8 mouse cellular contexts compared by ENCODE assay signal in genomic region chr5:142812976-142813721, GRCm38 (mm10). TPM values are rescaled to one million over a fixed set of nuclear protein-coding genes. Genes with fewer than 3 reads are reported as not detected.
A peak's percentile ranks its signal among the peaks of the same experiment; 100 is the strongest.
DNase-seq lines count a peak whose midpoint lies in the region; ATAC-seq lines count a peak whose summit lies in the region.

No protein-coding gene starts in this region.

- H3K27me3 ChIP-seq in embryonic facial prominence, embryonic 14.5 days (replicated peaks; ENCODE audit: control insufficient read depth, insufficient read depth, low read length), result no peaks in the 10 kb centered on the region
- H3K27me3 ChIP-seq in heart, embryonic 15.5 days, result no peaks in the 10 kb centered on the region

- peak overlapping the region; percentile 100 for H3K27ac ChIP-seq in embryonic facial prominence, embryonic 14.5 days (replicated peaks; ENCODE audit: low read depth, low read length)
- H3K27ac ChIP-seq in heart, embryonic 15.5 days, result peak overlapping the region; percentile 99

- peak overlapping the region; percentile 98 for H3K4me3 ChIP-seq in embryonic facial prominence, embryonic 14.5 days (ENCODE audit: low read depth, low read length)
- H3K4me3 ChIP-seq in heart, embryonic 15.5 days, result peak overlapping the region; percentile 95

- peaks cover 56% of the 10 kb centered on the region for H3K36me3 ChIP-seq in embryonic facial prominence, embryonic 14.5 days (ENCODE audit: control insufficient read depth, insufficient read depth, low read length)
- H3K36me3 ChIP-seq in heart, embryonic 15.5 days, result 0 out of 2 replicates have a peak, but pooled peaks cover 1% of the 10 kb centered on the region

- ATAC-seq in embryonic facial prominence, embryonic 14.5 days (ENCODE audit: low read depth), result no peak
- ATAC-seq in heart, embryonic 15.5 days (replicated peaks; ENCODE audit: insufficient number of reproducible peaks, insufficient read depth, low FRiP score, low read depth), result no peak

- DNase-seq in urinary bladder, postnatal 14 days (ENCODE audit: low spot score), result peak; percentile 37
- DNase-seq in urinary bladder, postnatal 10 days (ENCODE audit: low spot score), result no peak
- DNase-seq in embryonic facial prominence, embryonic 14.5 days (ENCODE audit: low spot score), result no peak
- DNase-seq in kidney, postnatal 14 days, result peak; percentile 64
- peak; percentile 54 to 79 for DNase-seq in lung, postnatal 4 days
- no peak for DNase-seq in thymus, postnatal 14 days
- DNase-seq in thymus, postnatal 36 days, result no peak

- H3K4me2 ChIP-seq in embryonic facial prominence, embryonic 14.5 days (ENCODE audit: low read depth, low read length), result peak overlapping the region; percentile 99
- peak overlapping the region; percentile 89 for H3K4me2 ChIP-seq in heart, embryonic 15.5 days

- H3K4me1 ChIP-seq in embryonic facial prominence, embryonic 14.5 days (ENCODE audit: control insufficient read depth, insufficient read depth, low read length), result peaks cover 36% of the 10 kb centered on the region
- peaks cover 36% of the 10 kb centered on the region for H3K4me1 ChIP-seq in heart, embryonic 15.5 days (replicated peaks)

- H3K9ac ChIP-seq in embryonic facial prominence, embryonic 14.5 days (ENCODE audit: low read depth, low read length), result peak overlapping the region; percentile 100
- peak overlapping the region; percentile 100 for H3K9ac ChIP-seq in heart, embryonic 15.5 days

- no peaks in the 10 kb centered on the region for H3K9me3 ChIP-seq in embryonic facial prominence, embryonic 14.5 days (ENCODE audit: control insufficient read depth, low read length)
- H3K9me3 ChIP-seq in heart, embryonic 15.5 days (replicated peaks), result no peaks in the 10 kb centered on the region

- WGBS in embryonic facial prominence, embryonic 14.5 days, result 3% methylated on average over 17 of the region's 18 CpGs
- WGBS in heart, embryonic 15.5 days, result 8% methylated on average over 18 of the region's 18 CpGs

RNA-seq across cellular contexts. Expression of gene Tnrc18, which starts 4.3 kb away (rescaled TPM):
- 32.9 and 36.9 TPM in 2 replicates for polyA plus RNA-seq in embryonic facial prominence, embryonic 14.5 days (2014; fragmentation: Nextera tagmentation; extraction: Ambion mirVana)
- 17.1 and 24.2 TPM in 2 replicates for polyA plus RNA-seq in heart, embryonic 15.5 days (2015; fragmentation: Nextera tagmentation; extraction: Ambion mirVana)

Comparison
In these comparisons a context has a peak if more than half of its experiments do, and no peak if none do; other contexts are left out.
1. DNase-seq: peak in urinary bladder, postnatal 14 days (single experiment), kidney, postnatal 14 days (single experiment) and lung, postnatal 4 days (2 of 2); none in urinary bladder, postnatal 10 days (single experiment), embryonic facial prominence, embryonic 14.5 days (single experiment), thymus, postnatal 14 days (single experiment) and thymus, postnatal 36 days (0 of 2).